Mouse (Mus musculus): ENCODE measurements around the gene Dennd1b.
A peak's percentile ranks its signal among the peaks of the same experiment; 100 is the strongest.

Dennd1b gene

GRCm38 (mm10) chr1:138963161-138963867 lies at the start of gene Dennd1b:
Dennd1b (plus strand) TSS chr1:138963435.
- peak; percentile 83 for DNase-seq

- no peak for DNase-seq
These were observed 47.6 kb upstream of the Dennd1b start for GRCm38 (mm10) chr1:138915596-138915995.

DNA sequence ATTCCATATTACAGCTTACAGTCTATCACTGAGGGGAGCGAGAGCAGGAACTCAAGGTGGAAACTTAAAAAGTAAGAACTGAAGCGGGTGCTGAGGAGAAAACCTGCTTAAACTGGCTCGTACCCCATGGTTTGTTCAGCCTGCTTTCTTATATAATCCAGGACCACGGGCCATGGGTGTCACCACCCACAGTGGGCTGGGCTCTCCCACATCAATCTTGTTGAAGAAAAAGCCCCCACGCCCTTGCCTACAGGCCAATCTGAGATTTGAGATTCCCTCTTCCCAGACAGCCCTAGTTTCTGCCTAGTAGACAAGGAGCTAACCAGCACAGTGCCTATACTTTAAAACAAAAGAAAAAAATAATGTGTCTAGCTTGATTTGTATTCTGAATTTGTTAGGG lies 43.6 kb upstream of the Dennd1b start:
- DNase-seq, result no peak

- no peak for DNase-seq
These were observed 43.2 kb upstream of the Dennd1b start for GRCm38 (mm10) chr1:138920082-138920481.

DNA sequence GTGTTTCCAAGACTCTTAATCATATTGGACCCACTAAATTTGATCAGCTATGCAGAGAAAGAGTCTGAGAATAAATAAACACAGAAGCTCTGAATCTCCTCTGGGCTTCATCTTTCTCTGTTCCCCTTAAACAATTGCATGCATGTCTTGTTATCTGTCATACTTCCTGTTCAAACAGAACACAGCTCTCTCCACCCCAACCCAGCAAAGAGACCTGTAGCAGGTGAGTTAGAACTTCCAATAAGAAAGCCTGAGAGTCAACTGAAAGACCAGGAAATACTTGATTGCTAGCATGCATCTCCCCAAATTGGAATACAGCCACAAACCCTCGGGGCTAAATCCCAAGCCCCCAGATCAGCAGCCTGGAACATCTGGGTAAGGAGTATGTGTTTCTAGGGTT lies 42.4 kb upstream of the Dennd1b start:
- no peak for DNase-seq

DNA sequence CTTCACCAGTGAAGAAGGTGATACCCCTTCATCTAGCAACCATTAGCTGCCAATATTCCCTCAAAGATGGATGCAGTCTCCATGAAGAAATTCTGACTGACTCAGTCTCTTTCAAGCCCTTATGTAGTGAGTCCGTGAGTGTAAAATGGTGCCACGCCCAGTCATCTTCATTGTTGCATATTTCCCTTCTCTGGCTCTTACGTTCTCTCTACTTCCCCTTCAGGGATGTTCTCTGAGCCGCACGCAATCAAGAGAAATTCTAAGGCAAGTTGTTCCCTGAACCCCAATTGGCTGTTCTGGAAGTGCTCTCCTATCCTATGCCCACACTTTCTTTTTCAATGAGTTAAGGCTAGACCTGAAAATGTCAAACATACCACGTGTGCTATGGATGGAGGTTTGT lies 40.3 kb upstream of the Dennd1b start:
- no peak for DNase-seq

DNA sequence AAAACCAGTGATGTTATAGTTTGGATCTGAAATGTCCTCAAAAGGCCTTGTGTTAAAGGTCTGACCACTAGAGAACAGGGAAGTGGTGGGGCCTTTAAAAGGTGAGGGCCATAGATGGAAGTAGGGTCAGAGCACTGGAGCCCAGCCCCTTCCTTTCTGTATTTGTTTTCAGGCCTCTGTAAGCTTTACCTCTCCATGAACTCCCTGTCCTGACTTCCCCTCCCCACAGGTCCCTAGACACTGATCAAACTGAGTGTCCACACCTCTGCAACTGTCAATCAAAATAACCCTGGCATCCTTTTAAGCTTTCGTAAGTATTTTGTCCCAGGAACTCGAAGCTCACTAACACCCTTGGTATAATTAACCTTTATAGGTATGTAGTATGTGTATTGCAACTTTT lies 39.0 kb upstream of the Dennd1b start:
- DNase-seq, result no peak

DNA sequence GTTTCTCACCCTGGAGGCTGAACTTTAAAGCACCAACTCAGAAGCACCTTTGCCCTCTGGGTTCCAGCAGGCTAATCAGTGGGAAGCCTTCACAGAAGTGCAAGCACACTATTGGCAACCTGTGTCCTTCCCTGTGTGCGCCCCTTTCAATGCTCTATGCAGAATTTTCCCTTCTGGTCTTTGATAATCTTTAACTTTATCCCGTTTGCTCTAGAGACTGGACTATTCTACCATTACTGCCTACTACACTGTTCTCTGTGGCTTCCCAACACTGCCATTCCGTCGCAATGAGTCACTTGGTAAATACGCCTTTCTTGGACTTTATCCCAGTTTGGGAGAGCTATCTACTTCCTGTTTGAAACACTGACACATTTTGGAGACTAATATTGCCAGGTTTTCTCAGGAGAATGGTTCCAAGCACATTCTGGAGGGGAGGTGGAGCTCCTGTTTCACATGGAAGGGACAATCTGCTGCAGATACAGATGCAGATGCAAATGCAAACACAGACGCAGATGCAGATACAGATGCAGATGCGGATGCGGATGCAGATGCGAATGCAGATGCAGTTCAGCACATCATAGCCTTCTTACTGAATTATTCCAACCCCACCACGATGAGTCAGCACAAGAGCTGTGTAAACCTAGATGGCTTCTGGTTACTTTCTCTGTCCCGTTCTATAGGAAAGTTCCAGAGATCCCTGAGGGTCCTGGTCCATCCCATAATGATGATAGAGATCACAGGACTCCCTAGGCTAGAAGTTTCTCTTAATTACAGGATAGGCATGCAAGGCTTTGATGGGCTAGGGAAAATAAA lies 34.4 kb upstream of the Dennd1b start:
- DNase-seq, result peak; percentile 54

DNA sequence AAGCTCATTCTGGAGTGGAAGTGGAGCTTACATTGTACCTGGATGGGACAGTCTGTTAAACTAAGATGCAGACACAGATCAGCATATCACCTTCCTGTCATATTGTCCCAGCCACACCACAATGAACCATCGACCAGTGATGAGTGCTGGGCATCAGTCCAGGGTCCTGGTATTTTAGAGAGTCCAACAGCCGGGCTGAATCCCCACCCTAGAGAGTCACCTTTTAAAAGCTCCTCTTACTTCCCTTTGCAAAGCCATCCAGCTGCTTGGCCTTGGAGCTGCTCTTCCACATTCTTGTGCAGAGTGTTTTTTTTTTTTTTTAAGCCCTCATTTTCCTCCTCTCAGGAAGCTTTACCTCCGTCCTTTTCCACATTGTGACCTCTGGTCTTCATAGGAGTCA lies 33.2 kb upstream of the Dennd1b start:
- no peak for DNase-seq

DNA sequence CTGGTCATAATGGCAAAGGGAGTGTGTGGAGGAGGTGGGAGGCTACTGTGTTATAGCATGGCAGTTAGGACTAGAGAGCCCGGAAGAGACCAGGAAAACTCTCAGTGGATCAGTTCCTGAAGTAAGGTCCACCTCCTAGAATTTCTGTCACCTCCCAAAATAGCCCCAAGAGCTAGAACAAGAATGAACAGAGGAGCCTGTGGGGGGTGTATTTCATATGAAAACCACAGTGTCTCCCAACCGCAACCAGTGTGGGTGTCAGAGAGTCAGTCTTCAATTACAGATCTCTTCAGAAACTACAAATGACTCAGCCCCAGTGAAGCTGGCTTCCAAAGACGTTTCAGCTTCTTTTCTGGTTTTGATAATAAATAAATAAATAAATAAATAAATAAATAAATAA lies 32.4 kb upstream of the Dennd1b start:
- DNase-seq, result no peak

- DNase-seq, result no peak
These were observed 27.1 kb upstream of the Dennd1b start for GRCm38 (mm10) chr1:138936169-138936568.

DNA sequence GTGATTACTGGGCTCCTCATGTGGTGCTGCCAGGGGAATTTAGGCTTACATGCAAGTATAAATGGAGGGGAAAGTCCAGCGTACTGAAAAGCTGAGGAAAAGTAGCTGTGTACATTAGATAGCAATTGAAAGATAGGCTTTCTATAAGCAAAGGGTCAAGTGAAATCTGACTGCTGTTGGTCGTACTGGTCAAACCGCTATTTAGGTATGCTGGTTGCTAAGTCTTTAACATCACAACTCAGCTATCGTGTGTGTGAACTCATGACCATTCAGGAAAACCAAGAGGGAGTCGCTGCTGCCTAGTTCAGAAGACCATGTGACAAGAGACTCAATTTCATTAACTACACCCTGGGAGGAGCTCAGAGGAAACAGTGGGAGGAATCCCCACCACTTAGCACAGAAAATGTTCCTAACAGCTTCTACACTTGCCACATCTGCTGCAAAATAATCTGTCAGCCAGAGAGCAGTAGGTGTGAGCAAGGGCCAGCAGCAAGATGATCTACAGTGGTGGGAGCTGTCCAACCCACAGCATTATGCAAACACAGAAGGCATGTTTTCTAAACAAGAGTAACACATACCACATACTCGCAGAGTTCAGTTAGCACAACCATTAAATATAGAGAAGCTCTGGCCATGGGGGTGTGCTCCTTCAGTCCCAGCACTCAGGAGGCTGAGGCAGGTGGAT lies 25.4 kb upstream of the Dennd1b start:
- no peak for DNase-seq

- no peak for DNase-seq
These were observed 23.6 kb upstream of the Dennd1b start for GRCm38 (mm10) chr1:138939579-138940139.

- no peak for DNase-seq
These were observed 22.8 kb upstream of the Dennd1b start for GRCm38 (mm10) chr1:138940407-138940806.

GRCm38 (mm10) chr1:138952173-138952572 lies 11.1 kb upstream of the Dennd1b start:
- DNase-seq, result no peak

GRCm38 (mm10) chr1:138954978-138955377 lies 8.3 kb upstream of the Dennd1b start:
- DNase-seq, result no peak

GRCm38 (mm10) chr1:138955455-138955854 lies 7.8 kb upstream of the Dennd1b start:
- DNase-seq, result no peak

DNA sequence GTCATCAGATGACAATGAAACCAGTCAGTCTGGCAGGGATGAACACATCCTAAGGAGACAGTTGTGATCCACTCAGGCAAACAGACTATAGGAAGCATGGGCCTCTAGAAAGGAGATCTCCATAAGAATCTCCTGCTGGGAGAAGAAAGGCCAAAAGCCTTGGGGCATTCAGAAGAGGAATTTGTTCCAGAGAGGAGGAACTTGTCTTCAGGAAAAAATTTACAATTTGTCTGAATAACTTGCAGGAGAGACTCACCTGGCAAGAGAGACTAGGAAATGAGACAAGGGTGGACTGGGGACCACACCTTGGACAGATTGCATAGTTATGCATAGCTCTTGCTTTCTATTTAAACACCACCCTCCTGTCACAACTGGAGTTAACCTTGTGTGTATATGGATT lies 6.7 kb upstream of the Dennd1b start:
- DNase-seq, result no peak

- DNase-seq, result no peak
These were observed 6.1 kb upstream of the Dennd1b start for GRCm38 (mm10) chr1:138957111-138957510.

DNA sequence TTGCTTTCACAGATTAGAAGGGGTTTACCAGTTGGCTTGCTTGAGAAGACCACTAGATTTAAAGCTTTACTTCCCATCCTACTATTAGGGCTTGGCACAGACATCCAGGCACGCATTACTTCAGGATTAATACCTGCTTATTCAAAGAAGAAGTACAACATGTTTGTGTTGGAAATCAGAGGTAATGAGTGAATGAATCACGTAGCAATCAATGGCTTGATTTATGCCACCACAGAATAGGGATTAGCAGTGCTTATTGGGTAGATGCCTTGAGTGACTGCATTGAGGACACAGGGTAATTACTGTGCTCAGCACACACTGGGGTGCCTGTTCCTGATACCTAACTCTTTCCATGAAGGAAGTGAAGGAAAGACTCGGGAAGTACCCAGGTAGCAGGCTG lies 4.4 kb upstream of the Dennd1b start:
- DNase-seq, result no peak

DNA sequence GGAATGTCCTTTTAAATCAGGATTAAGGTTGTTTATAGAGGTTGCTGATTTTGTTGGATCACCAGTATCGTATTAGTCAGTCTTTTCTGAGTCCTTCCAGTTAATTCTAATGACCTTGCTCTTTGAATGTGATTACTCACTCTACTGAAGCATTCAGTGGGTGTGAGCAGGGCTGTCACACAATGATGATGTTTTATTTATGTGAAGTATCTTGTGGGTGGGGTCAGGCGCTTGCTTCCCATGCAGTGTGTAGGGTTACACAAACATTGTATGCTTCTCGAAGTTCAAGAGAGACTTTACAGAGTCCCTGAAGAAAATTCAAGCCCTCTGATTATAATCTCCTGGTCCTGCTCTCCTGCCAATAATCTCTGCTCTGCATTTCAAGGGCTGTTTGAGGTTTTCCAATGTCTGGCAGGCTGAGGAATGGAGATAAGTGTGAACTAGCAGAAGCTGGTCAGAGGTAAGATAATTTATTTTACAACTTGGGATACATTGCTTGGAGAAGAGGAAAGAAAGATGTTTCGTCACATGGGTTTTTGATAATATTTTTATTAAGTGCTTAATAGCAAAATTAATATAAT lies 3.2 kb upstream of the Dennd1b start:
- DNase-seq, result no peak

DNA sequence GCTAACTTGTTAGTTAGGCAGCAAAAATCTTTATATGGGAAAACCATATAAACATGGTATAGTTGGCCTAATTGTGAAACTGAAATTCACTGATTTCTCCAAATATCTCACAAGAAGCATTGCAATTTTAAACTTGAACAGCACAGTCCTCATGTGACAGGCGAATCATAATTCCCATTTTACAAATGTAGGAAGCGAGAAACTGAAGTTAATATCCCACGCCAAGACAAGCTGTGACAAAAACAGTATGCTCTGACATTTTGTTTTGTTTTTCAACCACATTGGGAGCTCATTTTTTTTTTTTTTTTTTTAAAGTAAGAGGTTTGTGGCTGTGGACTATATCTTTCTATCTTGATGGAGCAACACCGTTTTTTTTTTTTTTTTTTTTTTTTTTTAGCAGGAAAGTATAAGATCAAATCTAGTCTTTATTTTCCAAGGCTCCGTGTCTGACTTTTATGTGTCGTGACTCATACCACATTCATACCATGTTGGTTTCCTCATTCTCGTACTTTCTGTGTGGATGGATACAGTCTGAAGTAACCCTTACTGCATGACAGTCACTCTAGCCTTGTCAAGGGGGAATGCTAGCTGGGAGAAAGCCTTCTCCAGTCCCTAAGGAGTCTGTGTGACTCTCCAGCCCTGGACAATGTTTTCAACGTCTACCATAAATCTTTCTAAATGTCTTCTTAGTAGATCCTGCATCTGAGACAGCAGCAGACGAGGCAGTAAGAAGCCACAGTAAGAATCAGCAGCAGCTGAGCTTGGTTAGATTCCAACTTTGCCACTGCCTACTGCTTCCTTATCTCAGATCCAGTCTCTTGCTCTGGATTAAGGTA lies 751 bp upstream of the Dennd1b start:
- DNase-seq, result no peak

Measured in kidney, adult 18-20 months (tissue).